Mouse (Mus musculus) forebrain, embryonic 11.5 days (tissue): Measurements from ENCODE around the gene Isoc2a. TPM values are rescaled to one million over a fixed set of nuclear protein-coding genes. Genes with fewer than 3 reads are reported as not detected.

Experiments used
- polyA plus RNA-seq: library from polyadenylated mRNA; unstranded; fragments of >200 nt; fragmentation: Nextera tagmentation; extraction: Ambion mirVana; gene quantifications from 2 replicates; pipeline ENCODE4 v1.2.1, GENCODE M21; 2014

Isoc2a gene
- polyA plus RNA-seq, 1 experiment from 2014 or later, result 0.75 TPM

Other genes with a start within 250 kb of the Isoc2a start
- 2.3 and 3.4 TPM in 2 replicates for gene Tmem86b, start 245.7 kb upstream of the Isoc2a start, polyA plus RNA-seq
- 6.6 and 7.1 TPM in 2 replicates for gene Ppp6r1, start 218.1 kb upstream of the Isoc2a start, polyA plus RNA-seq
- 115 TPM in 2 replicates for gene Hspbp1, start 192.1 kb upstream of the Isoc2a start, polyA plus RNA-seq
- 2.8 and 3.1 TPM in 2 replicates for gene Brsk1, start 186.5 kb upstream of the Isoc2a start, polyA plus RNA-seq
- gene Tmem150b, start 151.9 kb upstream of the Isoc2a start, polyA plus RNA-seq, result 0.13 and 0.19 TPM in 2 replicates
- gene Kmt5c, start 137.0 kb upstream of the Isoc2a start, polyA plus RNA-seq, result 88.1 and 89.4 TPM in 2 replicates
- gene Cox6b2, start 124.1 kb upstream of the Isoc2a start, polyA plus RNA-seq, result 29.9 and 33.7 TPM in 2 replicates
- gene Fam71e2, start 105.9 kb upstream of the Isoc2a start, polyA plus RNA-seq, result not detected in 2 replicates
- gene Il11, start 94.3 kb upstream of the Isoc2a start, polyA plus RNA-seq, result 0.19 TPM in 1 of 2 replicates, not detected in the other
- gene Tmem190, start 94.2 kb upstream of the Isoc2a start, polyA plus RNA-seq, result not detected in 2 replicates
- gene Tmem238, start 87.5 kb upstream of the Isoc2a start, polyA plus RNA-seq, result 1.6 and 2.6 TPM in 2 replicates
- 203 and 220 TPM in 2 replicates for gene Rpl28, start 84.3 kb upstream of the Isoc2a start, polyA plus RNA-seq
- gene Ube2s, start 64.6 kb upstream of the Isoc2a start, polyA plus RNA-seq, result 476 and 526 TPM in 2 replicates
- gene Shisa7, start 32.5 kb upstream of the Isoc2a start, polyA plus RNA-seq, result 2.2 and 3.0 TPM in 2 replicates
- 2.0 and 3.2 TPM in 2 replicates for gene Isoc2b, start 6.9 kb upstream of the Isoc2a start, polyA plus RNA-seq
- 0.56 and 0.59 TPM in 2 replicates for gene Gm36210, start 29.4 kb downstream of the Isoc2a start, polyA plus RNA-seq
- gene Zfp628, start 38.1 kb downstream of the Isoc2a start, polyA plus RNA-seq, result 4.8 and 5.0 TPM in 2 replicates
- 10.8 and 12.6 TPM in 2 replicates for gene Nat14, start 44.9 kb downstream of the Isoc2a start, polyA plus RNA-seq
- gene Ssc5d, start 48.6 kb downstream of the Isoc2a start, polyA plus RNA-seq, result 0.79 and 0.91 TPM in 2 replicates
- 0.33 TPM in 1 of 2 replicates, not detected in the other for gene Sbk2, start 87.3 kb downstream of the Isoc2a start, polyA plus RNA-seq
- 0.12 TPM in 1 of 2 replicates, not detected in the other for gene Sbk3, start 94.0 kb downstream of the Isoc2a start, polyA plus RNA-seq
- gene Zfp579, start 119.0 kb downstream of the Isoc2a start, polyA plus RNA-seq, result 58.5 and 60.0 TPM in 2 replicates
- 9.5 and 11.1 TPM in 2 replicates for gene Zfp524, start 137.3 kb downstream of the Isoc2a start, polyA plus RNA-seq
- 67.0 and 68.3 TPM in 2 replicates for gene Fiz1, start 137.5 kb downstream of the Isoc2a start, polyA plus RNA-seq
- 0.23 and 1.9 TPM in 2 replicates for gene Gm44973, start 138.3 kb downstream of the Isoc2a start, polyA plus RNA-seq
- gene Zfp865, start 143.2 kb downstream of the Isoc2a start, polyA plus RNA-seq, result 6.7 and 7.3 TPM in 2 replicates
- gene Ccdc106, start 143.4 kb downstream of the Isoc2a start, polyA plus RNA-seq, result 7.2 and 7.8 TPM in 2 replicates
- gene 4632433K11Rik, start 157.0 kb downstream of the Isoc2a start, polyA plus RNA-seq, result not detected in 2 replicates
- 3.9 and 4.8 TPM in 2 replicates for gene Zfp784, start 161.3 kb downstream of the Isoc2a start, polyA plus RNA-seq
- 44.6 and 51.4 TPM in 2 replicates for gene Zfp580, start 174.4 kb downstream of the Isoc2a start, polyA plus RNA-seq
- 222 and 236 TPM in 2 replicates for gene U2af2, start 185.0 kb downstream of the Isoc2a start, polyA plus RNA-seq
- gene Epn1, start 203.1 kb downstream of the Isoc2a start, polyA plus RNA-seq, result 70.1 and 75.0 TPM in 2 replicates
- not detected in 2 replicates for gene Rfpl4, start 239.8 kb downstream of the Isoc2a start, polyA plus RNA-seq
- 0.19 and 0.27 TPM in 2 replicates for gene Rasl2-9, start 248.8 kb downstream of the Isoc2a start, polyA plus RNA-seq